Mouse (Mus musculus): ENCODE measurements around the gene Prkn. TPM values are rescaled to one million over a fixed set of nuclear protein-coding genes. Genes with fewer than 3 reads are reported as not detected.

Prkn gene
- total RNA-seq, 2 experiments from 2014 or later, result 4.8 to 5.1 TPM

DNA sequence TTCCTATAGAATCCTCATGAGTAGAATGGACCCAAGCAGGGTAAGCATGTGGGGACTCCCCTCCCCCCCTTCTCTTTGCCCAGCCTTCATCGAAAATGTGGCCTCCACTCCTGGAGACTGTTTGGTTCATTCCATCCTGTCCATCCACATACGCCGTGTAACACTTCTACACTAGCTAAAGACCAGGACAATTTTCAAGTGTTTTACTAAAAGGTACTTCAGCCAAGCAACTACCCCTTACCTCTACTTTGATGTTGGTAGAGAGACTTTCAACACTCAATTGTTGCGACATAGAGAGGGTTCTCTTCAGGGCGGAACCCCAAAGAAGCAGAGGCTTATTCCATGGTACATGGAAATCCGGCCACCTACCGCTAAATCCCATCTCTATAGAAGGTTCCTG, 823.3 kb downstream of the Prkn start:
- no peak for DNase-seq

DNA sequence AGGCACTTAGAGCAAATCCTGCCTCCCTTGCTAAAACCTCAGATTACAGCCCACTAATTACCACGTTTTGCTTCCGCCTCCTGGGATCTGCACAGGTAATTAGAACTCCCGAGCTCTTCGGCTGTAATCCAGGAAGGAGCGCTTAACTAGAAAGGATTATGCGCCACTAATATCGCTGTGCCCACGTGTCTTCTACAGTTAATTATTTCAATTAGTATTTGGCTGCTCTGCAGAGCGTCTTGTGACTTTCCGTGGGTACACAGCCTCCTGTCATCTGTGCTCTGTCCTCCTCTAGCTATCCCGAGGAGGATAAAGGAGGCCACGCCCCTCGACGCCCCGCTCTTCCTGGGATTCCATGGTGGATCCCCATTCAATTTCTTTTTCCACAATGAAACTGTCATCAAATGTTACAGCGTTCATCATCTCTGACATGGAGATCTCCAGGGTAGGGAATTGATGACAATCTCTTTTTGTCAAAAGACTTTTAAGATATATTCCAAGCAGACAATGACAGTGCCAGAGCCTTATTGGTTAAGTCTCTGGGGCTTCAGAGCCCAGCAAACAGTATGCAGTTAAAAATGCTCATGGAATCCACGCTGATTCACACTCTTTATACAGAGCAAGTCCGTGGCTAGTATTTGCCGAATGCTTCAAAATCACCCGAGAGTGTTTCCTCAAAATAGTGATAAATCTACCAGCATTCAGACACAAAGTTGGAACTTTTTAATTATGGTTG, 824.6 kb downstream of the Prkn start:
- no peak for DNase-seq

DNA sequence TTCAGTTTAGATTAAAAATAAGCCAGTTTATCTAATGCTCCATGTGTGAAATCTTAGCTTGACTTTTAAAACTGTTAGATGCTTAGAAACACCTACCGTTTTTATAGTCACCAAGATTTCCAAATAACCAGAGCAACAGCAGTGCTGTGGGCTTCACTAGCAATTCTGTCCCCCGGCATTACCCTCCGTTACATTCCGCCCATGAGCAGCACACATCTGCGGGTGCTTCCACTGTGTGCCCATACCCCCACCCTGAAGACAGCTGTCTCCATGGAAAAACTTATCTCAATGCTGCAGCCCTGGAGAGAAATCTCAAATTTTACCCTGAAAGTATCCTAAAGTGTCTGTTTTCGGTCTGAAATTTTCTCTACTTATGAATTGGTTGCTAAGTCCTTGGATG, 839.5 kb downstream of the Prkn start:
- DNase-seq, result no peak

DNA sequence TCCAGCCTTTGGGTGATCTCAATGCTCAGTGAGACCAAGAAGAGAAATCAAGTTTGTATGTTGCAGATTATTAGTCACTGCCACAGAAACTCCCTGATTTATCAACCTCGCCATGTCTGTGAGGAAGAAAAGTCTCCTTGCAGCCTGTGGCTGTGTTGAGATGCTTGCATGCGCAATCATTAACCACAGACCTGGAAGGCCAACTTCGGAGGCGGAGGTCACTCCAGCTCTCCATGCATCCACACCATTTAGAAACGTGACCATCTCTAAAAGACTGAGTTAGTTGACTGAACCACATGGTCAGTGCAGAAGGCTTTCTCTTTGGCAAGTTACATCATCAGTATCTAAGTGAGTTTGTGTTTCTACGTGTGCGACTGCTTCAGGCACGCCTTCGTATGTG, 840.3 kb downstream of the Prkn start:
- no peak for DNase-seq

DNA sequence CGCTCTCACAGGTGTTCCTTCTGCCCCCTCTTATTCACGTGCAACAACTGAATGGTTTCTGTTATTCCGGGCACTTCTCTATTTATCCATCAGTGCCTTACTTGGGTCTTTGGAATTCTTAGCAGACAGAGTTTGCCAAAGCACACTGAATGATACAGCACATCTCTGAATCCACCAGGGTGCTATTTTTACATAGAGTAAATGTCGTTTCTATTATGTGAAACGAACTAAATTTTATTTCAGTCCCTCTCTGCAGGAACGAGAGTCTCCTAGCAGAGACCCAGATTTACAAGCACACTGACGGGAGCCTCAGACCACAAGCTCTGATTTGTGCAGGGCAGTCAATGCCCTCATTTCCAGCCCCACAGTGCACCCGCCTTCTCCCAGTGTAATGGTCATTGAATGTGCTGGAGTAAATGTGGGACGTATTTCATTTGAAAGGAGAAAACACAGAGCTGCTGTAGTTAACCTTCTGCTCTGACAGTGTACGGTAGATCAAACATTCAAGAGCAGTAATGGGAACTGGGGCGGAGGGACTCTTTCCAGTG, 841.7 kb downstream of the Prkn start:
- DNase-seq, result no peak

DNA sequence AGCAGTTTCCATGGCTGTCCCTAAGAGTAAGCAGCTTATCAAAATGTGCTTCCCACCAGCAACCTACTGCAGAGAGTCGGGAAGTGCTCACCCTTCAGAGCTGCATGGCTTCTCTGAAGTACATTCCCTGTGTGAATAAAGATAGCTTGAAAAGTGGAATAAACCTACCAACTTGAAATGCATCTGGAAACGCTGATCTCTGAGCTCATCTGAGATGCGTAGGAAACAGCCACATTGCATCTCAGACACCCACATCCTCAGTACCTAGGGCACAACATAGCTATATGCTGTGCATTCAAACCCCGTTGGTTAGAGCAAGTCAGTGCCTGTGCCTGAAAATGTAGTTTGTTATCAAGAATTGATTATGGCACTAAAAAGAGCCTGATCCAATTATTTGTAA, 864.8 kb downstream of the Prkn start:
- DNase-seq, result no peak

DNA sequence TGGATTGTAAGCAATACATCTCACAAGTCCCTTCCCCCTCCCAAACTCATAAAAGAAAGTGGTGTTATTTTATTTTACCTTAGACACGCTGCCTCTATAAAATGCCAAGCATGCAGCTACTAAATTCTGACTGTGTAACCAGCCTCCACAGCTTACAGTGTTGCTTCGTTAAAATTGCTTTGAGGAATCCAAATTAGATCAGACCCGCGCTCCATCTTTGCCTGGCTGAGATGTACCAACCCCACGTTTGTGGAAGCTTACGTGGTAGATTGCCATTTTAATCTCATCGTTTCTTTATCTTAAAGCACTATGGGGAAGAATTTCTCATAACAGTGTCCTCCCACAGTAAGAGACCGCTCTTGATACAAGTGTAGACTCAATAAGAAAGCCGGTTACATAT, 865.6 kb downstream of the Prkn start:
- DNase-seq, result no peak

DNA sequence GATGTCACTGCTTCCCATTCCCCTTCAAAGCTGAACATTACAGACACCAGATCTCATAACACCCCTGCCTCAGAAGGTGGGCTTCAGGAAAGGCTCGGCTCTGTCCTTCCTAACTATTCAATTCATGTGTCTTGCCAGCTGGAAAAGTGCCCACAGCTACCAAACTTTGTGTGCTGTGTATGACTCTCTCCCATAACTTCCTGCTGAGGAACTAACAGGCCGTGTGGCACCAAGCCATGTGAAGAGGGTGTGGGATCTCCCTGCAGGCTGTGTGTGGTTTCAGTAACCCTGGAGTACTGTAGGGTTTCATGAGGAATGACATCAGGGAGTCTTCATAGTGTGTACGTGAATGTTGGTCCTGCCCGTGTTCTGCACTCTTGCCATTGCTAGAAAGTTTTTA, 871.9 kb downstream of the Prkn start:
- peak; percentile 22 for DNase-seq

DNA sequence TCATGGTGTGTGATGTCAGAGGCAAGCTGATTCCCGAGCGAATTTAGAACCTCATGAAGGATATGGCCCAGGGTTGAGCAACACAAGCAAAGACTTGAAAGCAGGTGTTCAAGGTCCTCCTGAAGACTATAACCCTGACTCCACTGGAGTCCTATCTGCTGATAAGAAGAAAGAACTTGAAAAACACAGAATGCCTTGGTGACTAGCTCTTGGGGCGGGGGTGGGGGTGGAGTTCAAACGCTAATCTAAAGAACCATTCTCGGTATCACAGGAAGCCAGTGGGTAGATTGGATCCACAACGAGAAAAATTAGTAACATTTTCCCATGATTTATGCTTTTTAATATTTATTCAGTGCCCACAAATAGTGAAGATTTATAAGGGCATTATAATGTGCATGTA, 879.6 kb downstream of the Prkn start:
- no peak for DNase-seq

DNA sequence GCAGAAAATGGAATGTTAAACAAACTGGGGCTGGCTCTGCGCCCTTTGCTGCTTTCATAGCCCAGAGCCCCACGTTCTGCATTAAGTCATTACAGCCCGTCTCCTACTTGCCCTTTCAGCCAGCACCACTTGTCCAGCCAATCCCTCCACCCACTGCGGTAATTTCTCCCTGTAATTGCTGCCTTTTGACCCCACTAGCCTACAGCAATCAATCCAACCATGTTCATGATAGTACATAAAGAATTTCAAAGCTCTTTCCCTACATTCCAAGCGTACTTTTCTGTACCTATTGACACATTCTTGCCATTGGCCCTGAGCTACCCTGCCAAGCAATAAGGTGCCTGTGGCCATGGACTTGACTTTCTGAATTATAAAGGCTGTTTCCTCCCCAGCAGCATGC, 881.7 kb downstream of the Prkn start:
- no peak for DNase-seq

DNA sequence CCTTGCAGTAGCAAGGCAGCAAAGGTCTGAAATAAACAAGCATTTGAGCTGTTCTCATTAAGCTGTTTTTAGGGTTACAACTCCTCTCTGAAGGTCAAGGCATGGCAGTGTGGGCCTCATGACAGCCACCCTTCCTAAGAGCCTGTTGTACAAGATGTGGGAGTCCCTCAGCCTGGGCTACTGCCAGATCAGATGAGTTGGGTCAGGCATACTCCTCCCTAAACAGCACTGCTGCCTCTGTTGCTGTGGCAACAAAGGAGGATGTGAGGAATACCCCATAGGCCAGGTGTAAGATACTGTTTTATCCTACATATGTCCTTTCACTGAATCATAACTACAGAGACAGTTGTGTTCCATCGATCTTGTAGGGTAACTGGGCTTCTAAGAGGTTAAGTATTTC, 882.3 kb downstream of the Prkn start:
- DNase-seq, result no peak

DNA sequence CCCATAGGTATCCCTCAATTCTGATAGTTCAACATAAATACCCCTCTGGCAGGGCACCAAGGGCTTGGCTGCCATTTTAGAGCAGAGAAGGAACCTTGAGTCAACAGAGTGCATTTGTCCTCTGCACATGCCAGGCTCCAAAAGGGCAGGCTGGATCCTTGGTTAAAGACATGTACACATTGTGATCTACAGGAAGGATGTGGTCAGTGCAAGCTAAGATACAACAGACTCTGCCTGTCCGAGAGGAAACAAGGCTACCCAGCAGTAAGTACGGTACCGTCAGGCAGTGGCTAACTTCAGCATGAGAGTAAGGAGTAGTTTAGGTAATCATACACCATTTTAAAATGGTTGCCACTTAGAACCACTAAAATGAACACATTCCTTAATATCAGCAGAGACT, 884.0 kb downstream of the Prkn start:
- DNase-seq, result no peak

DNA sequence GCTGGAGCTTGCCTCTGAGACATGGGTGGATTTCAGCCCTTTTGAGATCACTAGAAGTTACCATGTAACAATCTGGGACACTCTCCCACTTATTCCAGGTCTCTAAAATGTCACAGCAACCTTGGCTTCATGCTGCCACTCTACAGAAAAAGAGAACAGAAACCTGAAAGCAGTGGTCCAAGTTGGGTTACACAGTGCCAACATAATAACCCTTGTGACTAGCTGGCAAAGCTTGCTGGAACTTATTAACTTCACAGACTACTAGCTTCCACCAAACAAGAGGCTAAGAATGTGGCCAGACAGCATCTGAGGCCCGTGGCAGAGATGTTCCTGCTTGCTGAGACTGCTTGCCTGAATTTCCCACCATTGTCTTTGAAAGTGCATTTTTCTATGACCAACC, 886.9 kb downstream of the Prkn start:
- DNase-seq, result no peak

DNA sequence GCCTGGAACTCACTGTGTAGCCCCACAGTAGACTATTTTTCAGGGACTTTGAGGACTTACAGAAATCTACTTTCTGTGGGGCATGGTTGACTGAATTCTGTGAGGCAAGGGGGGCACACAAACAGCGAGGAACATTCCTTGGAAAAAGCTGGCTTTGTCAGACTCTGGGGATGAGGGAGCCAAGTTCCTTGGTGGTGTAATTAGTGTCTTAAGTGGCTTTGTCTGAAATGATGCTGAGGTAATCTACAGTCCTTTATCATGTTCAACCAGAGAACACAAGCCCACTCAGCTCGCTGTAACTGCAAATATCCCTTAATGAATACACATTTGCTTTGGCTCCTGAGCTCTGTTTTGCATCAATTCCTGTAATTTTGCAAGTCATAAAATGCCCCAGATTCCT, 888.1 kb downstream of the Prkn start:
- DNase-seq, result no peak

DNA sequence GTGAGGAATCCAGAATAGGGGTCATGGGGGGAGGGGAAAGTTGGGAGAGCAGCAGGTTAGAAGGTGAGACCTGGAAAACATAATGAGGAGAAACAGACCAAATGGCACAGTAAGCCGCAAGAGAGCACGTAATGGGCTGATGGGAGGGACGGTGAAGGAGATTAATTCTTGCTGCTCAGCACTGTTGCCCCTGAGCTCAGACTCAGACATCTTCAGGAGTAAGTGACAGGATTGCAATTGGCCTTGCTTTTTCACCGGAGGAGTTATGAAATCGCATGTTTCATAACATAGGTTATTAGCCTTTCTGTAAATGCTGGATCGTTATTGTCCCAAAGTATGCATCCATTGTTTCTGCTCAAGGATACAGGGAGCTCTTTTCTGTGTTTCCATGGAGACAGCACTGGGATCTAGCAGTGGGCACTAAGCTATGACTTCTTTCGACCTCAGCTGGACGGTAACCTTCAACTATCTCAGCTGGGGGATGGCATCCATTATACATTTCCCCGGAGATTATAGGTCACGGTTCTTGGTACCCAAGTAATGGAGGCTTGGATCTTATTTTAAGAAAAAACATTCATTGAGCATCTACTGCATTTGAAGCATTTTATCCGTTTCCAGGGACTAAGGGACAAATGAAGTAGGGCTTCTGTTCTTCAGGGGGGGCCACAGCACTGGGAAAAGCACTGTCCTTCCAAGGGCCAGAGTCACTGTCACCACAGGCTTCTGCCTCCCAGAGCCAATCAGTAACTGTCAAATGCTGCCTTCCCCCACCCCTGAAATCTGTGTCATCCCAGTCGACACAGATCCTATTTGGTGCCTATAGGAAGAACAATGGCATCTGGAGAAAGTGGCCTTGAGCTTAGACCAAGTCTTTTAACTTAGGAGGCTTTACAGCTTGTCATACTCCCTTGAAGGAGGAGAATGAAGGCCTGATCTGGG, 890.7 kb downstream of the Prkn start:
- DNase-seq, result no peak

DNA sequence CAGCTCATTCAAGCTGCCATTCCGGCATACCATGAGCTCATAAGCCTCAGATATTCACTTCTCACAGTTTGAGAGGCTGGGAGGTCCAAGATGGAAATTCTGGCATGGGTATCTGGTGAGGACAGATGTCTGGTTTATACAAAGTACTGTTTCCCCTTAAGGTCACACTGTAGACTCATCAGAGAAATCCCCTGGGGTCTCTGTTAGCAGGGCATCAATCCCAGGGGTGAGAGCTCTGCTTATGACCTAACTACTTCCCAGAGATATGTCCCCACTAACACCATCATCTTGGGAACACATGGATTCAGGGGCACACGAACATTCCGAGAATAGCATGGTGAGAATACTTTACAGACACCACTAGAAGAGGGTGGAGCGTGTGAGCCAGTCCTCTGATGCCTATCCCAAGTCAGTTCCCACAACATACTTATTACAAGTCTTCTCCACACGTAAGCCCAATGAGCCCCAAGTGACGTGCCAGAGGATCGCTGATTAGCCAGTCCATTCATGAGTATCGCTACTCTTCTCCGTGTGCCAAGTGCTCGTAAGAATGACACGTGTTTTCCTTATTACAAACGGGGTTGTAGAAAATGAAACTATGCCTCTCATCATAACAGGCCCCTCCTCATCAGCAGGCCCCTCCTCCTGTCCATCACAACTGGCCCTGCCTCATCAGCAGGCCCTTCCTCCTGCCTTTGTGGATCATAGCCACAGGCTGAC, 895.1 kb downstream of the Prkn start:
- no peak for DNase-seq

DNA sequence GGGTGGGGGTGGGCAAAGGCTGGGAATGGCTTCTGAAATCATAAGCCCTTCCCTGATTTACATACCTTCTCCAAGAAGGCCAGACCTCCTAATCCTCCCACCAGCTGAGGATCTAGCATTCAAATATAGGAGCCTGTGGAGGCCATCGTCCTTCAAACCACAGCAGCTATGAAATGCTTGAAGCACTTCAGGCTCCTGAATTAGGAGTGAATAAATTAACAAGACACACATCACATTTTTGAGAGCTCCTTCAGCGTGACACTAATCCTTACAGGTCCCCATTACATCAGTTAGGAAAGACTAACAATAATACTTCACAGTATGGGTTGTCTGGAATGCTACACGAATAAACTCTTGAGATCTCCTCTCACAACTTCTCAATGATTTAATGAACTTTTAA, 896.3 kb downstream of the Prkn start:
- DNase-seq, result no peak

DNA sequence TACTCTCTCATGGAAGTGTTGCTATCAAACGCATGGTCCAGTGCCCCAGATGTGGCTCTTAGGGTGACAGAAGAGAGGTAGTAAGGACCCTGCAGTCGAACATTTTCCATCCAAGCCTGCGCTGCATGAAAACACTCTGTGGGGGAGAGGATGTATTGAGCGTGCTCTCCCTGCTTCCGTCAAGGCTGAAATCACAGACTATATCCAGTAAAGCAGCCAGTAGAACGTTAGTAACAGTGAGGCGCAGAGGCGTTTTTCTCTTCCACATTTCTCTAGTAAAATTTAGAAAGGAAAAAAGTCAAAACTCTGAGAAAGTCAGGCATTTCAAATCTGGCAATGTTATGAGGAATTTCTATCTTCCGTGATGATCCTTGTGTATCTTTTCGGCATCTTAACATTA, 897.7 kb downstream of the Prkn start:
- no peak for DNase-seq

DNA sequence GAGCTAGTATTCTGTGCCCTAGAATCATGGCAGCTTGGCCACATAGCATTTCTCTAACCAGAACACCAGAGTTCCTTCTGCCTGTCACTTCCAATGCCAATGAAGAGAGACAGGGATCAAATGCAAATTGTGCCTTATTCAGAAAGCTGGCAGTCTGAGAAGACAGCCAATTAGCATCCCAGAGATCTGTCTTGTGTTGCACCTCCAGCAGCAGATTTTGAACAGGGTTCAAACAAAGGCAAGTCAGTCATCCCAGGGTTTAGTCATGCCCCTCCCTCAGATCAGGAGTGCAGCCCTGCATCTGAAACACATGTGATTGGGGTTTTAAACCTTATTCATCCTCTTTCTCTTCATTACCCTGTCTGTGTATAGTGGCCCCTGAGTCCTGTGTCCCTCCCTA, 900.5 kb downstream of the Prkn start:
- no peak for DNase-seq

DNA sequence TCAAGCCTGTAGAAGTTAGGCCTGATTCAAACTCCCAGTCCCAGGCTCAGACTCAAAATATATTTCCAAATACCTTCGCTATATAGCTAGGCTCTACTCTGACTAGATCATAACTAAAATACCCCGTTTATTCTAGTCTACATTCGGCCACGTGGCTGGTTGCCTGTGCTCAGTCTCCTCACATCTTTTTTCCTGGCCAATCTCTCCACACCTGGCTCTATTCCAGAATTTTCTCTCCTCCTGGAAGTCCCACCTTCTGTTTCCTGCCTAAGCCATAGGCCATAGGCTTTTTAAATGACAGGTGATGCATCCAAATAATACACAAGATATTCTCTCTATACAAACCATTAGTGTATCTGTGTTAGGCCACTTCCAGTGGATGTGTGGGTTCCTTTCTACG, 901.0 kb downstream of the Prkn start:
- DNase-seq, result no peak

DNA sequence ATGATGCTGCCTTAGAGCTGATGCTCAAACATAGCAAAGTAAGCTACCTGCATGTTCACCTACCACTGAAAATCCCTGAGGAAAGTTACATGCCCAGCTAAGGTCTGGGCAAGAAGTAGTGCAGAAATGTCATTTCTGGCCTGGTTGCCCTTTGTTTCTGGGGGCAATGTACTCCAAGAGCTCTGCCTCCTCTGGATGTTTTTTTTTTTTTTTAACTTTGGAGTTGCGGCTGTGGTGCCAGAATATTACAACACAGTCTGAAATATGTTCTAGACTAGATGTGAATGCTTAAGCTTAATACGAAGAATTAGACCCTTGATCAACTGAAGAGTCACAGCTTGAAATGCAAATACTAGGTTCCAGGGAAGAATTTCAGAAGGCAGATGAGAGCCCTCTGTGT, 911.1 kb downstream of the Prkn start:
- no peak for DNase-seq

DNA sequence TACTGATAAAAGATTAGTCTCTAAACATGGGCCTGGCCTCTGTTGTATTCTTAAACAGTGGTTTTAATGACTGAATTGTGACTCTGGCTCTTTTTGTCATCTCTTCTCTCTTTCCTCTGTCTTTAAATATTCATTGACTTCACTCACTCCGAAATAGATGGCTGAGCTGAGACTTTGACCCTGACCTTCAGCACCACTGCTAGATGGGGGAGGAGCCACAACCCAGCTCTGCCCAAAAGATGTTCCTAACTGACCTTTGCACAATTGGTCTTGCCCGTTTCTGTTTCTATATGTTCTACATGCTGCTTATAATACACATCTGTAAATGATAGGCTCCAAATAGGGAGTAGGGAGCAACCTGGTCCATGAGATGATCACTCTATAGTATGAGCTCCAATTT, 912.5 kb downstream of the Prkn start:
- no peak for DNase-seq

DNA sequence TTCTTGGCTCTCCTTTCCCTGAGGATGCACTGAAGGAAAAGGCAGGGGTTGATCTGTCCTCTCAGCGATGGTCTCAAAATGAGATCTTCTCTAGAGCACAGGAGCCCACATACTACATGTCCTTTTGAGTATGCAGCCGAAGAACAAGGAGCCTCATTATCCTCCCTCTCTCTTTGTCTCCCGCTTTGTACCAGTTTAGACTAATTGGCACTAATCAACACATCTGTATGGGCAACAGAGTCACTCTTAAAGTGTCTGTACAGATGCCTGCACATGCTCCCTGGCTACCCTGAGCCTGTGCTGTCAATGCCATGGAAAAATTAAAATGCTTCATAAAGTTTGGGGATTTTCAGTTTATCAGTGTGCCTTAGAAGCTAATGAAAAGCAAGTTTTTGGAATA, 924.9 kb downstream of the Prkn start:
- no peak for DNase-seq

Measured in heart, postnatal 4 days (tissue).